Mouse (Mus musculus) liver, embryonic 13.5 days (tissue): ENCODE data around the gene Dcaf5. TPM values are rescaled to one million over a fixed set of nuclear protein-coding genes. Genes with fewer than 3 reads are reported as not detected.

Source experiments
- ATAC-seq: fragments of 200-750 bp; cut with Nextera tagmentation; 2 replicates; pipeline ENCODE4 v1.8.0; 2017; ENCODE audit warnings: low read depth, mild to moderate bottlenecking, moderate number of reproducible peaks, moderate library complexity
- DNase-seq: peaks from one replicate; pipeline ENCODE4 v3.0.0; 2022
- H3K27ac ChIP-seq: fragments of 300-500 bp; sonication (generic); 2 replicates; pipeline ENCODE4 v1.5.1; 2015; ENCODE audit warnings: moderate library complexity, mild to moderate bottlenecking, inconsistent platforms
- H3K27me3 ChIP-seq: fragments of 300-500 bp; sonication (generic); 2 replicates; pipeline ENCODE4 v1.6.1; 2015; ENCODE audit warnings: mild to moderate bottlenecking, inconsistent platforms
- H3K36me3 ChIP-seq: fragments of 300-500 bp; sonication (generic); 2 replicates; pipeline ENCODE4 v1.6.1; 2015; ENCODE audit warnings: mild to moderate bottlenecking, inconsistent platforms
- H3K4me1 ChIP-seq: fragments of 300-500 bp; sonication (generic); replicated peaks from 2 replicates; pipeline ENCODE4 v1.6.1; 2015; ENCODE audit warnings: inconsistent platforms
- H3K4me2 ChIP-seq: fragments of 300-500 bp; sonication (generic); 2 replicates; pipeline ENCODE4 v1.6.1; 2015; ENCODE audit warnings: inconsistent platforms, mild to moderate bottlenecking, moderate library complexity
- H3K4me3 ChIP-seq: fragments of 300-500 bp; sonication (generic); replicated peaks from 2 replicates; pipeline ENCODE4 v1.5.1; 2015; ENCODE audit warnings: mild to moderate bottlenecking, inconsistent platforms
- H3K9ac ChIP-seq: fragments of 300-500 bp; sonication (generic); 2 replicates; pipeline ENCODE4 v1.6.1; 2015; ENCODE audit warnings: mild to moderate bottlenecking, inconsistent platforms
- H3K9me3 ChIP-seq: fragments of 300-500 bp; sonication (generic); replicated peaks from 2 replicates; pipeline ENCODE4 v1.6.1; 2016; ENCODE audit warnings: inconsistent platforms
- WGBS: fragments of 180-500 bp; shearing (Covaris S2); methylation state at CpG from one replicate; pipeline ENCODE4 v1.1.7; 2015; ENCODE audit not compliant: insufficient replicate concordance; 5-methylcytosine and 5-hydroxymethylcytosine counted together
- polyA plus RNA-seq: library from polyadenylated mRNA; unstranded; fragments of >200 nt; fragmentation: Nextera tagmentation; extraction: Ambion mirVana; gene quantifications from 2 replicates; pipeline ENCODE4 v1.2.1, GENCODE M21; 2015

Gene Dcaf5
- polyA plus RNA-seq, 1 experiment from 2014 or later: 2.5 TPM

- no peaks in the 10 kb centered on the region for H3K9me3 ChIP-seq
- no peak overlapping the region for H3K9ac ChIP-seq
- H3K36me3 ChIP-seq: peaks cover 15% of the 10 kb centered on the region
- no peaks in the 10 kb centered on the region for H3K27me3 ChIP-seq
- DNase-seq (peak; percentile 19), ATAC-seq (no peak)
- no peak overlapping the region for H3K4me3 ChIP-seq
- no peak overlapping the region for H3K27ac ChIP-seq
- H3K4me1 ChIP-seq: no peaks in the 10 kb centered on the region
- H3K4me2 ChIP-seq: no peak overlapping the region
- WGBS: 31% methylated on average over 3 of the region's 3 CpGs
Measured at GRCm38 (mm10) chr12:80406650-80407049, 29.8 kb downstream of the Dcaf5 start.

- Histone ChIP-seq H3K4me1 (no peaks in the 10 kb centered on the region), H3K4me3 (no peak overlapping the region), H3K4me2 (no peak overlapping the region), H3K27ac (no peak overlapping the region), H3K9ac (no peak overlapping the region), H3K27me3 (no peaks in the 10 kb centered on the region), H3K36me3 (peaks cover 17% of the 10 kb centered on the region), H3K9me3 (no peaks in the 10 kb centered on the region)
- DNase-seq (no peak), ATAC-seq (no peak)
- WGBS: 80% methylated on average over 6 of the region's 6 CpGs
Measured at GRCm38 (mm10) chr12:80404139-80404538, 32.3 kb downstream of the Dcaf5 start.

DNA sequence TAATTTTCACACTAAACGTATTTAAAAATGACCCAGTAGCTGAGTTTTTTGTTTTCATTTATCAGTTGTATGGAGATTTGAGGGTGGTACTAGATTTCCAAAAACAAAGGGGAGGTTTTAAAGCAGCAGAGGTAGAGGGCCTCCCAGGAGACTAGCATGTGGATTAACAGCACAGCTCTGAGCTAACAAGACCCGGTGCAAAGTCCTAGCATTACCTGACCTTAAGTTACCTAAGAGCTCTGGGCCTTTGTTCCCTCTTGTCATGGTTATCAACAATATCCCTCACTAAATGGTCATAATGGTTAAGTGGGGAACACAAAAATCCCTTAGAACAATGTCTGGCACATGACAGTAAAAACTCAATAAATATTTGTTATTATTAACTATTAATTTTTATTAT is 37.3 kb downstream of the Dcaf5 start:
- Histone ChIP-seq H3K4me2 (no peak overlapping the region), H3K9ac (no peak overlapping the region), H3K4me3 (no peak overlapping the region), H3K36me3 (peaks cover 48% of the 10 kb centered on the region), H3K4me1 (no peaks in the 10 kb centered on the region), H3K9me3 (no peaks in the 10 kb centered on the region), H3K27me3 (no peaks in the 10 kb centered on the region), H3K27ac (no peak overlapping the region)
- WGBS: 72% methylated on average over 2 of the region's 2 CpGs
- ATAC-seq (no peak), DNase-seq (no peak)

DNA sequence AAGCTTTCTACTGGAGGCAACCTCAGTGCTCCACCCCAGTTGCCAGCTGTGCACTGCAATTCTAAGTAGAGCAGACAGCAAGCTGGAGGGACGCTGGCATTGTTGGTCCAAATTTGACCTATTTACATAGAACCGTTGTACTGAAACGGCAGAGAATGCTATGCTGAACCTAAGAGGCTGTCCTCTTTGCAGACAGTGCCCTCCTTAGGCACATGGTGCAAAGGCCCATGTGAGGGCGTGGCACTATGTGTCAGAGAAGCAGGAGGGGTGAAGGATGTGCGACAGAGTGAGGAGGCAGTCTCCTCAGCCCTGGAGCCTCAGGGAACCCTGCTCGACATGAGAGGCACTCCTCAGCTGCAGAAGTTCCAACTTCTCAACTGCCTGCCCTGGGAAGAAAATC is 40.0 kb downstream of the Dcaf5 start:
- H3K9me3 ChIP-seq: no peaks in the 10 kb centered on the region
- no peak overlapping the region for H3K4me3 ChIP-seq
- H3K9ac ChIP-seq: no peak overlapping the region
- H3K27me3 ChIP-seq: no peaks in the 10 kb centered on the region
- ATAC-seq: no peak
- no peak for DNase-seq
- H3K4me1 ChIP-seq: no peaks in the 10 kb centered on the region
- H3K36me3 ChIP-seq: peaks cover 39% of the 10 kb centered on the region
- no peak overlapping the region for H3K27ac ChIP-seq
- no peak overlapping the region for H3K4me2 ChIP-seq
- WGBS: 64% methylated on average over 6 of the region's 6 CpGs

- ATAC-seq (no peak), DNase-seq (no peak)
- no peaks in the 10 kb centered on the region for H3K4me1 ChIP-seq
- 72% methylated on average over 4 of the region's 4 CpGs for WGBS
- H3K9me3 ChIP-seq: no peaks in the 10 kb centered on the region
- no peak overlapping the region for H3K27ac ChIP-seq
- no peak overlapping the region for H3K9ac ChIP-seq
- H3K36me3 ChIP-seq: peaks cover 31% of the 10 kb centered on the region
- no peaks in the 10 kb centered on the region for H3K27me3 ChIP-seq
- H3K4me3 ChIP-seq: no peak overlapping the region
- H3K4me2 ChIP-seq: no peak overlapping the region
Measured at GRCm38 (mm10) chr12:80395270-80395669, 41.1 kb downstream of the Dcaf5 start.

DNA sequence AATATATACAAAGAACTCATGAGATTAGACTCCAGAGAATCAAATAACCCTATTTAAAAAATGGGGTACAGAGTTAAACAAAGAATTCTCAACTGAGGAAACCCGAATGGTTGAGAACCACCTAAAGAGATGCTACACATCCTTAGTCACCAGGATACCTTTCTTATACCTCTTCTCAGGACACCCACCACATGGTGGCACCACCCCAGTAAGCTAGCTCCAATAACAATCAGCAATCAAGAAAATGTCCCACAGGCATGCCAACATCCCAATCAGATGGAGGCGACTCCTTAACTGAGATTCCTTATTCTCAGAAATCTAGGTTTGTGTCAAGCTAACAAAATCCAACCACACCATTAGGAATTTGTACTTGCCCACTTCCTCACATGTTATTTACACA is 42.4 kb downstream of the Dcaf5 start:
- Histone ChIP-seq H3K27ac (no peak overlapping the region), H3K4me1 (no peaks in the 10 kb centered on the region), H3K27me3 (no peaks in the 10 kb centered on the region), H3K4me2 (no peak overlapping the region), H3K9me3 (no peaks in the 10 kb centered on the region), H3K4me3 (no peak overlapping the region), H3K9ac (no peak overlapping the region), H3K36me3 (peaks cover 31% of the 10 kb centered on the region)
- ATAC-seq (no peak), DNase-seq (no peak)
- WGBS: 77% methylated on average over 2 of the region's 2 CpGs

DNA sequence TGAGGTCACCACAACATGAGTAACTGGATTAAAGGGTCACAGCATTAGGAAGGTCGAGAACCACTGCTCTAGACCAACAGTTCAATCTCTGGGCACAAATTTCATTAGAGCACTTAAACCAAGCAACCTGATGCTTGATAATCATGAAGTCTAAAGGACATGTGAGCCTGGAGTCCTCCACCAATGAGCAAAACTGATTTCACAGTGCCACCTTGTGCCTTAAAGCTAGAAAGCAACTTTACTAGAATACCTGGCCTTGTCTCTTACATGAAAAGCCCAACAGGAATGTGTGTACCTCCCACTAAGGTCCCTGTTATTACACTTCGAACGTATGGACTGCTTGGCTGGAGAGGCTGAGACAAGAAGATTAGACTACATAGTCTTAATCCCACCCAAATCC is 47.0 kb downstream of the Dcaf5 start:
- Histone ChIP-seq H3K4me3 (no peak overlapping the region), H3K4me1 (0 out of 2 replicates have a peak, but pooled peaks cover 3% of the 10 kb centered on the region), H3K9me3 (no peaks in the 10 kb centered on the region), H3K27ac (no peak overlapping the region), H3K4me2 (no peak overlapping the region), H3K27me3 (no peaks in the 10 kb centered on the region), H3K9ac (no peak overlapping the region), H3K36me3 (peaks cover 13% of the 10 kb centered on the region)
- DNase-seq: no peak
- 54% methylated on average over 3 of the region's 3 CpGs for WGBS
- no peak for ATAC-seq

DNA sequence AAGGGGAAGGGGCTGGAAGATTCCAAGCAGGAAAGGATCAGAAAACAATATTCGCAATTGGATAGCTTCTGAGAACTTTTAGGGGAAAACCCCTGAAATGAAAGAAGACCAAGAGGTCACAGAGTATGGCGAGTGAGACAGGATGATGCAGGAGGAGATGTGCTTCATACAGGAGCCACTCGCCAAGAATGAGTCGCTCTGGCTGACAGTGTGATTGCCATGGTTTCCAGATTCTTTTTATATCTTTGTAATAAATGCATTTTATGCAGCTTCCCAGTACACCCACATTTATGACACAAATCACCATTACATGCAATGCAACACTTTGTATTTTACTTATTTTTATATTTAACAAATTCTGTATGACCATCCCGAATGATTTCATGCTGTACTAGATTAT is 49.1 kb downstream of the Dcaf5 start:
- Histone ChIP-seq H3K27ac (no peak overlapping the region), H3K9me3 (no peaks in the 10 kb centered on the region), H3K4me1 (0 out of 2 replicates have a peak, but pooled peaks cover 3% of the 10 kb centered on the region), H3K27me3 (no peaks in the 10 kb centered on the region), H3K9ac (no peak overlapping the region), H3K4me2 (no peak overlapping the region), H3K36me3 (peaks cover 13% of the 10 kb centered on the region), H3K4me3 (no peak overlapping the region)
- DNase-seq (no peak), ATAC-seq (no peak)
- WGBS: 82% methylated on average over 5 of the region's 5 CpGs

DNA sequence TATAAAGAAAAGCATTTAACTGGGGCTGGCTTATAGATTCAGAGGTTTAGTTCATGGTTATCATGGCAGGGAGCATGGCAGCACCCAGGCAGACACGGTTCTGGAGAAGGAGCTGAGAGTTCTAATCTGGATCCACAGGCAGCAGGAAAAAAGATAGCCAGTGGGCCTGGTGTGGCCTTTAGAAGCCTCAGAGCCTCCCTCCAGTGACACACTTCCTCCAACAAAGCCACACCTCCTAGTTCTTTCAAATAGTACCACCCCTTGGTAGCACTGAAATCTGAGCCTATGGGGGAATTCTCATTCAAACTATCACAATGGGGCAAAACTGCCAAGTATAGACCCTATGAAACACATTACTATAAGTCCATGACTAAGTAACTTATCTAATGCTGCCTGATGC is 51.0 kb downstream of the Dcaf5 start:
- Histone ChIP-seq H3K4me1 (0 out of 2 replicates have a peak, but pooled peaks cover 3% of the 10 kb centered on the region), H3K27ac (no peak overlapping the region), H3K4me2 (no peak overlapping the region), H3K9me3 (no peaks in the 10 kb centered on the region), H3K4me3 (no peak overlapping the region), H3K9ac (no peak overlapping the region), H3K36me3 (peaks cover 13% of the 10 kb centered on the region), H3K27me3 (no peaks in the 10 kb centered on the region)
- DNase-seq (no peak), ATAC-seq (peak; percentile 48; the same call in 1 of the 2 replicates)
- 13% methylated on average over 1 of the region's 1 CpGs for WGBS

- Histone ChIP-seq H3K4me2 (no peak overlapping the region), H3K36me3 (peaks cover 16% of the 10 kb centered on the region), H3K27me3 (no peaks in the 10 kb centered on the region), H3K4me3 (no peak overlapping the region), H3K27ac (no peak overlapping the region), H3K4me1 (0 out of 2 replicates have a peak, but pooled peaks cover 3% of the 10 kb centered on the region), H3K9me3 (no peaks in the 10 kb centered on the region), H3K9ac (no peak overlapping the region)
- ATAC-seq (no peak), DNase-seq (no peak)
- WGBS: 85% methylated on average over 8 of the region's 8 CpGs
Measured at GRCm38 (mm10) chr12:80383478-80383877, 52.9 kb downstream of the Dcaf5 start.

DNA sequence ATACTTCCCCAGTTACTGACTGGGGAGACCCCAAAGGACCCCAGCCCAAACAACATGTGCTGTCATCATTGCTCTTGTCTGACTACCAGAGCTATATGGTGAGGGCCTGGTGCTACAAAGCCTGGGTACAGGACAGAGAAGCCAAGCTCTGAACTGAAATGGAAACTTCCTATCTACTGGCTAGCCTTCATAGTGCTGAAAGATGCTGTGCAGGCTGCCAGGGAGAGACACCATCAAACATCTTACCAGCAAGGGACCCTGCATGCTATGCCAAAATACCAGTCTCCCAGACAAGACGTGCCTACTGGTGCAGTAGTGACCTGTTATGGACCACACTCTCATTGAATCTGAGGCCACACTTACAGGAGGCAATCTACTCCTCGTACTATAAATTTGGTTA is 53.6 kb downstream of the Dcaf5 start:
- Histone ChIP-seq H3K4me1 (0 out of 2 replicates have a peak, but pooled peaks cover 3% of the 10 kb centered on the region), H3K36me3 (peaks cover 16% of the 10 kb centered on the region), H3K9me3 (no peaks in the 10 kb centered on the region), H3K4me3 (no peak overlapping the region), H3K4me2 (no peak overlapping the region), H3K27ac (no peak overlapping the region), H3K27me3 (no peaks in the 10 kb centered on the region), H3K9ac (no peak overlapping the region)
- 76% methylated on average over 2 of the region's 2 CpGs for WGBS
- no peak for DNase-seq
- no peak for ATAC-seq

GRCm38 (mm10) chr12:80379831-80380457 is 56.5 kb downstream of the Dcaf5 start:
- H3K4me1 ChIP-seq: no peaks in the 10 kb centered on the region
- H3K27ac ChIP-seq: no peak overlapping the region
- ATAC-seq (peak; percentile 26; the same call in 1 of the 2 replicates), DNase-seq (no peak)
- H3K4me3 ChIP-seq: no peak overlapping the region
- no peak overlapping the region for H3K9ac ChIP-seq
- no peaks in the 10 kb centered on the region for H3K27me3 ChIP-seq
- no peaks in the 10 kb centered on the region for H3K9me3 ChIP-seq
- no peak overlapping the region for H3K4me2 ChIP-seq
- H3K36me3 ChIP-seq: peaks cover 25% of the 10 kb centered on the region
- 81% methylated on average over 10 of the region's 10 CpGs for WGBS
